Mouse (Mus musculus) ovary, adult 18-20 months (tissue): Measurements from ENCODE around the gene Phospho1.
"Not testable (repeated sequence)": the region's sequence is repeated elsewhere in the genome, so short reads cannot be mapped to it uniquely, and the experiment has no call there.

Experiments used
- DNase-seq: peaks from one replicate; pipeline ENCODE4 v3.0.0; 2022; ENCODE audit warnings: low spot score, mixed read lengths

Gene Phospho1

DNA sequence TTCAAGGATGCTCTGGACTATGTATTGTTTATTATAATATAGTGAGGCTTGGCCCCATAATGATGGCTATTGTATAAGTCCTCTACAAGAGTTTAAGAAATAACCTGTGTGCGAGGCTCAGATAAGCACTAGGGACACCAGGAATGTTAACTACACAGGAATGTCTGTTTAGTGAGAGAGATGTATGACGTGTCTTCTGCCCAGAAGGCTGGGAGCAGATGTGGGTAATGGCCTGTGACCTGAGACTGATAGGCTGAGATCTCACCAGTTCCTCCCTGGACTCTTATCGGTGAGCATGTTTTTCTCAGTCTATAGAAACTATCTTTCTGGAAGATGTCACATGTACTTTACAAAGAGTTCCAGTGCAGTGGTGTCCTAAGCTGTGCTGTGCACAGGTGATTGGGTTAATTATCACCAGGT is 35.8 kb downstream of the Phospho1 start:
- DNase-seq = no peak

- DNase-seq = no peak
These were observed 37.1 kb downstream of the Phospho1 start for GRCm38 (mm10) chr11:95861397-95861796.

DNA sequence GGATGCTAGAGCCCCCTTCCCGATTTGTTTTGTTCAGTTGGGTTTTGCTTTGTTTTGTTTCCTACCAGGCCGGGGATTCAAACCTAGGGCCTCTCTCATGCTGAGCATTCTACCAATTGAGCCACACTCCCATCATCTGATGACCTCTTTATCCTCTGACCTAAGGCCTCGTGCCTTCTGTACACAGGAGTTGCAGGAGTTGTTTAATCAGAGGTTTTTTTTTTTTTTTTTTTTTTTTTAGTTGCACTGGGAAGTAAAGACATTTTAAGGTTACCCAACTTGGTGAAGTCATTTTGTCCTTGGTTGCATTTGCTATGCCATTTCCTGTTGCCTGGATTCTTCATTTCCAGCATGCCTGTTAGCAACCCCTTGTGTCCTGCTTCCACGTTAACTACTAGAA is 45.1 kb downstream of the Phospho1 start:
- DNase-seq = no peak

- DNase-seq = no peak
These were observed 45.7 kb downstream of the Phospho1 start for GRCm38 (mm10) chr11:95869918-95870470.

- DNase-seq = no peak
These were observed 51.5 kb downstream of the Phospho1 start for GRCm38 (mm10) chr11:95875804-95876203.

- DNase-seq = no peak
These were observed 52.0 kb downstream of the Phospho1 start for GRCm38 (mm10) chr11:95876296-95876695.

- not testable (repeated sequence) for DNase-seq
These were observed 55.6 kb downstream of the Phospho1 start for GRCm38 (mm10) chr11:95879861-95880260.
